Mouse (Mus musculus) MEL (cell line): ENCODE results near the gene Gm45753. TPM values are rescaled to one million over a fixed set of nuclear protein-coding genes. Genes with fewer than 3 reads are reported as not detected.

ENCODE experiments used
- DNase-seq: peaks from one replicate; pipeline ENCODE4 v3.0.0; 2011; ENCODE audit warnings: low read depth, low spot score
- H3K27ac ChIP-seq: 2 replicates; pipeline ENCODE4 v1.5.1; 2012; ENCODE audit warnings: low read depth, mild to moderate bottlenecking, control low read depth, low read length, moderate library complexity; ENCODE audit not compliant: control insufficient read depth
- H3K27me3 ChIP-seq, 2 experiments: fragments of 150-350 bp in 1 of 2; sonication (generic) in 1 of 2; 2 replicates each; pipeline ENCODE4 v1.6.1; 2012; ENCODE audit warnings: low read length in 2 of 2, mild to moderate bottlenecking in 2 of 2, improper control_type of control experiment in 1 of 2, moderate library complexity in 1 of 2; ENCODE audit not compliant: insufficient read depth in 2 of 2, control insufficient read depth in 1 of 2
- H3K36me3 ChIP-seq, 2 experiments: 2 replicates each; pipeline ENCODE4 v1.6.1; 2012 to 2014; ENCODE audit warnings: low read length in 2 of 2, improper control_type of control experiment in 1 of 2, inconsistent platforms in 1 of 2, mild to moderate bottlenecking in 1 of 2; ENCODE audit not compliant: insufficient read depth in 2 of 2, control insufficient read depth in 1 of 2
- H3K4me1 ChIP-seq, 2 experiments: fragments of 150-350 bp in 1 of 2; sonication (generic) in 1 of 2; 2 replicates each; pipeline ENCODE4 v1.6.1; 2012; ENCODE audit warnings: low read length in 2 of 2, improper control_type of control experiment in 1 of 2, mild to moderate bottlenecking in 1 of 2; ENCODE audit not compliant: insufficient read depth in 2 of 2, control insufficient read depth in 1 of 2
- H3K4me3 ChIP-seq, 2 experiments: fragments of 150-350 bp in 1 of 2; sonication (generic) in 1 of 2; 2 replicates each; pipeline ENCODE4 v1.5.1; 2012; ENCODE audit warnings: low read depth in 2 of 2, low read length in 2 of 2, mild to moderate bottlenecking in 2 of 2, moderate library complexity in 2 of 2, control low read depth in 1 of 2, improper control_type of control experiment in 1 of 2; ENCODE audit not compliant: control insufficient read depth in 1 of 2, insufficient read depth in 1 of 2
- H3K79me2 ChIP-seq: 2 replicates; pipeline ENCODE4 v1.6.1; 2012; ENCODE audit warnings: mild to moderate bottlenecking, low read length, moderate library complexity; ENCODE audit not compliant: control insufficient read depth, poor library complexity, insufficient read depth
- H3K9ac ChIP-seq: 2 replicates; pipeline ENCODE4 v1.6.1; 2012; ENCODE audit warnings: low read depth, mild to moderate bottlenecking, control low read depth, low read length, moderate library complexity; ENCODE audit not compliant: control insufficient read depth, poor library complexity, severe bottlenecking
- H3K9me3 ChIP-seq: fragments of 150-350 bp; sonication (generic); replicated peaks from 2 replicates; pipeline ENCODE4 v1.6.1; 2012; ENCODE audit warnings: mild to moderate bottlenecking, low read length, improper control_type of control experiment, moderate library complexity; ENCODE audit not compliant: insufficient read depth
- CHD2 ChIP-seq: IDR thresholded peaks from 2 replicates; pipeline ENCODE4 v1.6.1; 2011; ENCODE audit warnings: low read length, improper control_type of control experiment
- CTCF ChIP-seq, 3 experiments: IDR thresholded peaks in 2 of 3; conservative IDR thresholded peaks in 1 of 3; 2 replicates each; pipeline ENCODE4 v1.5.1; 2011 to 2012; ENCODE audit warnings: low read length in 3 of 3, low read depth in 2 of 3, mild to moderate bottlenecking in 2 of 3, improper control_type of control experiment in 1 of 3, inconsistent platforms in 1 of 3, mixed read lengths in 1 of 3, moderate library complexity in 1 of 3; ENCODE audit not compliant: control insufficient read depth in 1 of 3, insufficient read depth in 1 of 3, poor library complexity in 1 of 3, severe bottlenecking in 1 of 3
- E2F4 ChIP-seq: IDR thresholded peaks from 2 replicates; pipeline ENCODE4 v1.6.1; 2011; ENCODE audit warnings: low read depth, low read length, improper control_type of control experiment, borderline replicate concordance
- ELF1 ChIP-seq: IDR thresholded peaks from 2 replicates; pipeline ENCODE4 v1.6.1; 2014; ENCODE audit warnings: low read depth, mild to moderate bottlenecking, inconsistent platforms, low read length, improper control_type of control experiment, moderate library complexity
- EP300 ChIP-seq, 2 experiments: IDR thresholded peaks; 2 replicates each; pipeline ENCODE4 v1.6.1; 2011; ENCODE audit warnings: improper control_type of control experiment in 2 of 2, low read length in 2 of 2, low read depth in 1 of 2, mild to moderate bottlenecking in 1 of 2
- ETS1 ChIP-seq: IDR thresholded peaks from 2 replicates; pipeline ENCODE4 v1.6.1; 2012; ENCODE audit warnings: low read depth, mild to moderate bottlenecking, inconsistent platforms, low read length, improper control_type of control experiment, moderate library complexity
- GATA1 ChIP-seq: IDR thresholded peaks from 2 replicates; pipeline ENCODE4 v1.6.1; 2011; ENCODE audit warnings: low read depth, low read length, improper control_type of control experiment
- HCFC1 ChIP-seq: IDR thresholded peaks from 2 replicates; pipeline ENCODE4 v1.6.1; 2012; ENCODE audit warnings: low read depth, mild to moderate bottlenecking, inconsistent platforms, low read length, improper control_type of control experiment, moderate library complexity
- JUND ChIP-seq: IDR thresholded peaks from 2 replicates; pipeline ENCODE4 v1.6.1; 2011; ENCODE audit warnings: low read depth, mild to moderate bottlenecking, improper control_type of control experiment, low read length
- MYB ChIP-seq: IDR thresholded peaks from 2 replicates; pipeline ENCODE4 v1.6.1; 2011; ENCODE audit warnings: mild to moderate bottlenecking, low read depth, low read length, improper control_type of control experiment
- MYC ChIP-seq: IDR thresholded peaks from 2 replicates; pipeline ENCODE4 v1.6.1; 2011; ENCODE audit warnings: low read depth, mild to moderate bottlenecking, low read length, improper control_type of control experiment, moderate library complexity
- NRF1 ChIP-seq: IDR thresholded peaks from 2 replicates; pipeline ENCODE4 v1.6.1; 2014; ENCODE audit warnings: low read depth, mild to moderate bottlenecking, inconsistent platforms, low read length, improper control_type of control experiment, moderate library complexity; ENCODE audit not compliant: poor library complexity, insufficient read depth, severe bottlenecking
- RAD21 ChIP-seq: IDR thresholded peaks from 2 replicates; pipeline ENCODE4 v1.6.1; 2011; ENCODE audit warnings: mild to moderate bottlenecking, low read depth, low read length, improper control_type of control experiment
- SMC3 ChIP-seq: IDR thresholded peaks from 2 replicates; pipeline ENCODE4 v1.6.1; 2011; ENCODE audit warnings: low read depth, low read length, improper control_type of control experiment
- TCF12 ChIP-seq: IDR thresholded peaks from 2 replicates; pipeline ENCODE4 v1.6.1; 2014; ENCODE audit warnings: low read depth, mild to moderate bottlenecking, inconsistent platforms, low read length, improper control_type of control experiment, moderate library complexity
- ZC3H11A ChIP-seq: IDR thresholded peaks from 2 replicates; pipeline ENCODE4 v1.6.1; 2012; ENCODE audit warnings: low read depth, mild to moderate bottlenecking, inconsistent platforms, low read length, improper control_type of control experiment
- ZKSCAN1 ChIP-seq: IDR thresholded peaks from 2 replicates; pipeline ENCODE4 v1.6.1; 2012; ENCODE audit warnings: low read depth, mild to moderate bottlenecking, inconsistent platforms, low read length, improper control_type of control experiment, moderate library complexity
- ZMIZ1 ChIP-seq: IDR thresholded peaks from 2 replicates; pipeline ENCODE4 v1.6.1; 2012; ENCODE audit warnings: low read depth, mild to moderate bottlenecking, inconsistent platforms, low read length, improper control_type of control experiment, moderate library complexity
- polyA plus RNA-seq, 2 experiments: library from polyadenylated mRNA; stranded (reverse) in 1 of 2; unstranded in 1 of 2; fragments of >175 nt in 1 of 2; fragments of >200 nt in 1 of 2; gene quantifications; 2 replicates each; pipeline versions ENCODE4 v1.2.1 to v1.2.4; 2012; ENCODE audit warnings: low replicate concordance in 2 of 2, low read depth in 1 of 2; ENCODE audit not compliant: insufficient read length in 2 of 2, insufficient read depth in 1 of 2, missing spikeins in 1 of 2
- total RNA-seq: library from RNA; depleted of rRNA; stranded (reverse); fragments of 300-350 nt; gene quantifications from 2 replicates; pipeline ENCODE4 v1.2.3, GENCODE M21; 2012

The Gm45753 gene
- total and polyA plus RNA-seq, 3 experiments, result not detected

- Histone ChIP-seq H3K36me3 (no peaks in the 10 kb centered on the region), H3K27me3 (no peaks in the 10 kb centered on the region), H3K9me3 (no peaks in the 10 kb centered on the region), H3K9ac (no peak overlapping the region), H3K27ac (no peak overlapping the region), H3K79me2 (no peaks in the 10 kb centered on the region), H3K4me1 (no peaks in the 10 kb centered on the region), H3K4me3 (no peak overlapping the region)
- DNase-seq, result no peak
- TF ChIP-seq EP300 (IDR thresholded peaks at IDR 0.05; ENCODE audit: low read depth in 1 of 2, low read length in 2 of 2) (no peak), CTCF (IDR thresholded peaks at IDR 0.05 in 2 of 3, conservative IDR thresholded peaks at IDR 0.05 in 1 of 3; ENCODE audit: control insufficient read depth in 1 of 3, insufficient read depth in 1 of 3, low read depth in 2 of 3, low read length in 3 of 3, poor library complexity in 1 of 3, severe bottlenecking in 1 of 3) (no peak), HCFC1 (no peak)
- TF ChIP-seq, all 39 proteins: peak for 0
These were observed 15.9 kb upstream of the Gm45753 start for GRCm38 (mm10) chr8:45324151-45324550.

- no peaks in the 10 kb centered on the region for H3K36me3 ChIP-seq
- no peaks in the 10 kb centered on the region for H3K27me3 ChIP-seq
- TF ChIP-seq SMC3 (no peak), CHD2 (no peak), MYC (no peak)
- no peak for DNase-seq
- no peak overlapping the region for H3K27ac ChIP-seq
- H3K4me3 ChIP-seq, result no peak overlapping the region
- no peak overlapping the region for H3K9ac ChIP-seq
- H3K4me1 ChIP-seq, result no peaks in the 10 kb centered on the region
- H3K9me3 ChIP-seq, result no peaks in the 10 kb centered on the region
- H3K79me2 ChIP-seq, result no peaks in the 10 kb centered on the region
These were observed 13.1 kb upstream of the Gm45753 start for GRCm38 (mm10) chr8:45321365-45321764.

- no peak for DNase-seq
- Histone ChIP-seq H3K4me3 (no peak overlapping the region), H3K4me1 (no peaks in the 10 kb centered on the region), H3K79me2 (no peaks in the 10 kb centered on the region), H3K9me3 (no peaks in the 10 kb centered on the region), H3K27me3 (no peaks in the 10 kb centered on the region), H3K9ac (no peak overlapping the region), H3K27ac (no peak overlapping the region)
- no peak for TF ChIP-seq MYC
- no peak for TF ChIP-seq E2F4
- TF ChIP-seq ZKSCAN1, result no peak
- no peak for TF ChIP-seq RAD21
- TF ChIP-seq ELF1, result no peak
- no peak for TF ChIP-seq EP300 (IDR thresholded peaks at IDR 0.05; ENCODE audit: low read depth in 1 of 2, low read length in 2 of 2)
- no peak for TF ChIP-seq ZC3H11A
- no peak for TF ChIP-seq JUND
- TF ChIP-seq MYB, result no peak
- no peak for TF ChIP-seq GATA1
- no peak for TF ChIP-seq NRF1
- TF ChIP-seq ETS1, result no peak
- TF ChIP-seq TCF12, result no peak
- TF ChIP-seq ZMIZ1, result no peak
- TF ChIP-seq, all 39 proteins: peak for 0
- H3K36me3 ChIP-seq, result no peaks in the 10 kb centered on the region
These were observed 12.7 kb upstream of the Gm45753 start for GRCm38 (mm10) chr8:45320930-45321329.
